Mouse (Mus musculus) testis, adult 2 months (tissue): Measurements from ENCODE around the gene Myt1l. TPM values are rescaled to one million over a fixed set of nuclear protein-coding genes. Genes with fewer than 3 reads are reported as not detected.

ENCODE experiments used
- H3K27ac ChIP-seq: fragments of 200-500 bp; 2 replicates; pipeline ENCODE4 v1.5.1; 2012; ENCODE audit warnings: low read depth, low read length; ENCODE audit not compliant: control insufficient read depth, insufficient read depth
- H3K27me3 ChIP-seq: fragments of 200-500 bp; 2 replicates; pipeline ENCODE4 v1.6.1; 2012; ENCODE audit warnings: mild to moderate bottlenecking, low read length, moderate library complexity; ENCODE audit not compliant: control insufficient read depth, insufficient read depth
- H3K36me3 ChIP-seq: fragments of 200-500 bp; 2 replicates; pipeline ENCODE4 v1.6.1; 2012; ENCODE audit warnings: mild to moderate bottlenecking, low read length; ENCODE audit not compliant: control insufficient read depth, insufficient read depth
- H3K4me1 ChIP-seq: fragments of 200-500 bp; 2 replicates; pipeline ENCODE4 v1.6.1; 2012; ENCODE audit warnings: low read length; ENCODE audit not compliant: control insufficient read depth, insufficient read depth
- H3K4me3 ChIP-seq: fragments of 200-500 bp; 2 replicates; pipeline ENCODE4 v1.5.1; 2012; ENCODE audit warnings: low read depth, mild to moderate bottlenecking, low read length, moderate library complexity, mixed read lengths; ENCODE audit not compliant: control insufficient read depth
- CTCF ChIP-seq: fragments of 200-500 bp; IDR thresholded peaks from 2 replicates; pipeline ENCODE4 v1.5.1; 2012; ENCODE audit warnings: low read depth, mild to moderate bottlenecking, inconsistent platforms, low read length, moderate library complexity; ENCODE audit not compliant: control insufficient read depth, insufficient read depth, insufficient replicate concordance
- POLR2A ChIP-seq: fragments of 200-500 bp; IDR thresholded peaks from 2 replicates; pipeline ENCODE4 v1.6.1; 2012; ENCODE audit warnings: low read depth, mild to moderate bottlenecking, inconsistent platforms, low read length, moderate library complexity; ENCODE audit not compliant: control insufficient read depth
- polyA plus RNA-seq: library from polyadenylated mRNA; depleted of rRNA; stranded (reverse); fragments of >200 nt; gene quantifications from 2 replicates; pipeline ENCODE4 v1.2.3, GENCODE M21; 2012

Gene Myt1l
- polyA plus RNA-seq, 1 experiment = 5.6 TPM

- no peak for TF ChIP-seq POLR2A
- TF ChIP-seq CTCF = no peak
- Histone ChIP-seq H3K27ac (no peak overlapping the region), H3K4me3 (no peak overlapping the region), H3K4me1 (no peaks in the 10 kb centered on the region), H3K36me3 (peaks cover 1% of the 10 kb centered on the region; the same call in 1 of the 2 replicates), H3K27me3 (no peaks in the 10 kb centered on the region)
These were observed 326.0 kb downstream of the Myt1l start for GRCm38 (mm10) chr12:29854151-29854585.

- Histone ChIP-seq H3K4me3 (no peak overlapping the region), H3K27ac (no peak overlapping the region), H3K27me3 (no peaks in the 10 kb centered on the region), H3K36me3 (peaks cover 1% of the 10 kb centered on the region; the same call in 1 of the 2 replicates), H3K4me1 (no peaks in the 10 kb centered on the region)
- TF ChIP-seq CTCF (0 out of 2 replicates have a peak, but pooled peaks have one; percentile 27), POLR2A (no peak)
These were observed 326.8 kb downstream of the Myt1l start for GRCm38 (mm10) chr12:29855007-29855406.

- Histone ChIP-seq H3K27ac (no peak overlapping the region), H3K4me3 (no peak overlapping the region), H3K36me3 (peaks cover 1% of the 10 kb centered on the region; the same call in 1 of the 2 replicates), H3K27me3 (no peaks in the 10 kb centered on the region), H3K4me1 (no peaks in the 10 kb centered on the region)
- TF ChIP-seq POLR2A (no peak), CTCF (no peak)
These were observed 332.8 kb downstream of the Myt1l start for GRCm38 (mm10) chr12:29860986-29861385.

- Histone ChIP-seq H3K4me1 (no peaks in the 10 kb centered on the region), H3K27ac (no peak overlapping the region), H3K36me3 (no peaks in the 10 kb centered on the region), H3K27me3 (no peaks in the 10 kb centered on the region), H3K4me3 (no peak overlapping the region)
- TF ChIP-seq POLR2A = no peak
- no peak for TF ChIP-seq CTCF
These were observed 340.1 kb downstream of the Myt1l start for GRCm38 (mm10) chr12:29868295-29868694.

GRCm38 (mm10) chr12:29868781-29869180 is 340.6 kb downstream of the Myt1l start:
- Histone ChIP-seq H3K27me3 (no peaks in the 10 kb centered on the region), H3K36me3 (no peaks in the 10 kb centered on the region)
- no peak for TF ChIP-seq POLR2A
- no peak for TF ChIP-seq CTCF

GRCm38 (mm10) chr12:29872156-29872815 is 344.1 kb downstream of the Myt1l start:
- Histone ChIP-seq H3K36me3 (no peaks in the 10 kb centered on the region), H3K4me1 (no peaks in the 10 kb centered on the region), H3K27me3 (no peaks in the 10 kb centered on the region), H3K27ac (no peak overlapping the region), H3K4me3 (no peak overlapping the region)
- TF ChIP-seq CTCF (no peak), POLR2A (no peak)

More at GRCm38 (mm10) chr12:29868781-29869180, 340.6 kb downstream of the Myt1l start:
- Histone ChIP-seq H3K4me1 (no peaks in the 10 kb centered on the region), H3K27ac (no peak overlapping the region), H3K4me3 (no peak overlapping the region)

GRCm38 (mm10) chr12:29873281-29873772 is 345.1 kb downstream of the Myt1l start:
- H3K27ac ChIP-seq = no peak overlapping the region
- TF ChIP-seq POLR2A (no peak), CTCF (no peak)
- no peaks in the 10 kb centered on the region for H3K36me3 ChIP-seq
- H3K27me3 ChIP-seq = no peaks in the 10 kb centered on the region
- no peaks in the 10 kb centered on the region for H3K4me1 ChIP-seq
- no peak overlapping the region for H3K4me3 ChIP-seq
